Mouse (Mus musculus): ENCODE data around the gene Phf21a. TPM values are rescaled to one million over a fixed set of nuclear protein-coding genes. Genes with fewer than 3 reads are reported as not detected.

Phf21a gene
- polyA plus RNA-seq, 1 experiment from 2014 or later = 30.6 TPM

DNA sequence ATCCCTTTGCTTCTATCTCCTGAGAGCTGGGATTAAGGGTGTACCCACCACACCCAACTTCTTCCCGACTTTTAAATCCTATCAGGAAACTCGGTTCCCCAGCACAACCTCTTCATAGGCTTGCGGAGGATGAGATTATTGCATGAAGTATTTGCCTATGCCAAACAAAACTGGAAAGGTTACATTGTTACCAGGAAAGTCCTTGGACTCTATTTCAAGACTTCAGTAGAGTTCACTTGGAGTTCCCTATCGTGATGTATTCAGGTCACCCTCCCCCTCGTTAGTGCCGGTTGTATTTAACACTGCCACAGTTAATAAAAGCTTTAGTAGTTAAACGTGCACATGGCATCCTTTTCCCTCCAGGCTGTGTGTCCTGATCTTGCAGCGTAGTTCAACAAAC lies 1.2 kb downstream of the Phf21a start:
- no peaks in the 10 kb centered on the region for H3K36me3 ChIP-seq (ENCODE audit: control insufficient read depth, insufficient read depth, low read length)
- no peaks in the 10 kb centered on the region for H3K27me3 ChIP-seq (replicated peaks; ENCODE audit: control insufficient read depth, insufficient read depth, low read length)
- no peak overlapping the region for H3K9ac ChIP-seq (ENCODE audit: low read depth, low read length)
- no peaks in the 10 kb centered on the region for H3K9me3 ChIP-seq (ENCODE audit: control insufficient read depth, low read length)
- no peaks in the 10 kb centered on the region for H3K4me1 ChIP-seq (ENCODE audit: control insufficient read depth, insufficient read depth, low read depth, low read length)
- WGBS = 68% methylated on average over 8 of the region's 8 CpGs
- no peak overlapping the region for H3K4me3 ChIP-seq (ENCODE audit: low read length)
- ATAC-seq = no peak
- no peak overlapping the region for H3K27ac ChIP-seq (ENCODE audit: low read depth, low read length)
- no peak overlapping the region for H3K4me2 ChIP-seq (ENCODE audit: low read length)

DNA sequence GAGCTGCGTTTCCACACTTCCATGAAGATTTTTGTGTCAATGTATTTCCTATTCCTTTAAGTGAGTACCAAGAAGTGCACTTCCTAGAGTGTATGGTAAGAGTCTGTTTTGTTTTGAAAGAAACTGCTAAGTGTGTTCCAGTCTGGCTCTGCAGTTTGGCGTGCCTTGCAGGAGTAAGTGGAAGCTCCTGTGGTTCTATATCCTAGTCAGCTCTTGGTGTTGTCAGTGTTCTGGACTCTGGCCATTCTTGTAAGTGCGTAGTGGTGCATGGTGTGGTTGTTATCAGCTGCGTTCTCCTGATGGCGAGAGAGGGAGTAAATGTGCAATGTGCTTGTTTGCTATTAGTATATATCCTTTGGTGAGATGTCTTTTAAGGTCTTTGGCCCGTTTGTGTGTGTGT lies 7.9 kb downstream of the Phf21a start:
- Histone ChIP-seq H3K9ac (ENCODE audit: low read depth, low read length) (no peak overlapping the region), H3K27me3 (replicated peaks; ENCODE audit: control insufficient read depth, insufficient read depth, low read length) (no peaks in the 10 kb centered on the region), H3K4me2 (ENCODE audit: low read length) (no peak overlapping the region), H3K4me1 (ENCODE audit: control insufficient read depth, insufficient read depth, low read depth, low read length) (no peaks in the 10 kb centered on the region), H3K27ac (ENCODE audit: low read depth, low read length) (no peak overlapping the region), H3K4me3 (ENCODE audit: low read length) (no peak overlapping the region), H3K9me3 (ENCODE audit: control insufficient read depth, low read length) (no peaks in the 10 kb centered on the region), H3K36me3 (ENCODE audit: control insufficient read depth, insufficient read depth, low read length) (no peaks in the 10 kb centered on the region)
- WGBS = 88% methylated on average over 6 of the region's 6 CpGs
- no peak for ATAC-seq

DNA sequence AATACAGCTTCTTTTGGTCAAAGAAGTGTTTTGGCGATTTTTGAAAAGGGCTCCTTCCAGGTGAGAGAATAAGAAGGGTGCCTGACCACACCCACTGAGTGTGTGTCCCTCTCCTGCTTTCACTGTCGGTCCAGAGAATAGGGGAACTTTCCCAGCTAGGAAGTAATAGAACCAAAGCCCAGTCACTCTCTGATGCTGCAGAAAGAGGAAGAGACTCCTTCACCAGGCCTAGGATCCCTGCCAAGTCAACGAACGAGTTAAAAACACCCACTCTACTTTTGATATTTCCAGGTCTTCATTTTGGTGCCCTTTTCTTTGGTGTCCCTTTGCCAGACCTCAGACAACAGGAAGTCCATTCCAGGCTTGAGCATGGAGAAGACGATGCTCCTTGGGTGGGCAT lies 31.6 kb downstream of the Phf21a start:
- Histone ChIP-seq H3K9ac (ENCODE audit: low read depth, low read length) (no peak overlapping the region), H3K27me3 (replicated peaks; ENCODE audit: control insufficient read depth, insufficient read depth, low read length) (no peaks in the 10 kb centered on the region), H3K27ac (ENCODE audit: low read depth, low read length) (no peak overlapping the region), H3K4me2 (ENCODE audit: low read length) (no peak overlapping the region), H3K4me3 (ENCODE audit: low read length) (no peak overlapping the region), H3K9me3 (ENCODE audit: control insufficient read depth, low read length) (no peaks in the 10 kb centered on the region), H3K4me1 (ENCODE audit: control insufficient read depth, insufficient read depth, low read depth, low read length) (no peaks in the 10 kb centered on the region), H3K36me3 (ENCODE audit: control insufficient read depth, insufficient read depth, low read length) (no peaks in the 10 kb centered on the region)
- 88% methylated on average over 5 of the region's 5 CpGs for WGBS
- no peak for ATAC-seq

DNA sequence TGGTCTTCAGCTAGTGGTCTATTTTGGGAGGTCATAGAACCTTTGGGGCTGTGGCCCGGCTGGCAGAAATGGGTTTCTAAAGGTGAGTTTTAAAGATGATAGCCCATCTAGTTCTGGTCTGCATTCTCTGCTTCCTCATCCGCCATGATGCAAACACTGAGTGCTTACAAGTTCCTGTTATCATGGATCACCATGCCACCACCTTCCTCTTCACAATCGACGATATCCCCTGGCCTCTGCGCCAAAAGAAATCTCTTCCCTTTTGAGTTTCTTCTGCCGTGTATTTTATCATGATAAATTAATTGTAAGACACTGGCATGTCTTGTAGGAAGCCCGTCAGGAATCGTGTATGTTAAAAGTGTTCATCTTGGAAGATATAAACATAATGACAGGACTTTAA lies 32.4 kb downstream of the Phf21a start:
- 93% methylated on average over 8 of the region's 8 CpGs for WGBS
- no peak overlapping the region for H3K27ac ChIP-seq (ENCODE audit: low read depth, low read length)
- no peak overlapping the region for H3K9ac ChIP-seq (ENCODE audit: low read depth, low read length)
- ATAC-seq = no peak
- no peaks in the 10 kb centered on the region for H3K9me3 ChIP-seq (ENCODE audit: control insufficient read depth, low read length)
- no peaks in the 10 kb centered on the region for H3K27me3 ChIP-seq (replicated peaks; ENCODE audit: control insufficient read depth, insufficient read depth, low read length)
- no peaks in the 10 kb centered on the region for H3K4me1 ChIP-seq (ENCODE audit: control insufficient read depth, insufficient read depth, low read depth, low read length)
- no peak overlapping the region for H3K4me3 ChIP-seq (ENCODE audit: low read length)
- H3K36me3 ChIP-seq (ENCODE audit: control insufficient read depth, insufficient read depth, low read length) = no peaks in the 10 kb centered on the region
- no peak overlapping the region for H3K4me2 ChIP-seq (ENCODE audit: low read length)

DNA sequence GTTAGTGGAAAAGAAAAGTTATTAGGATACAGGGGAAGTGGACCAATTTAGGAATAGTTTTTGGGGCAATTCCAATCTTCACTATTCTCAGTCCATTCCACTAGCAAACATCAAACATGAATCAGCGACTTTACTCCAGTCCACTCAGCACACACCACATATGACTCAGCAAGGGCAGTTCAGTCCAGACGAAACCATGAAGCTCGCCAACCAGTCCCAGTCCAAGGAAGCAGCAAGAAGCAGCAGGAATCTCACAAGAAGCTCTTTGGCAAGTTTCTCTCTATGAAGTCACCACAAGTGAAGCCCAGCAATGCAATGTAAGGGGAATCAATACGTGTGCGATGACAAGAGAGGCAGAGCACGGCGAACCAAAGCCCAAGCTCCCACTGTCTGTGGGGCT lies 37.2 kb downstream of the Phf21a start:
- Histone ChIP-seq H3K4me3 (ENCODE audit: low read length) (no peak overlapping the region), H3K27me3 (replicated peaks; ENCODE audit: control insufficient read depth, insufficient read depth, low read length) (no peaks in the 10 kb centered on the region), H3K4me2 (ENCODE audit: low read length) (no peak overlapping the region), H3K36me3 (ENCODE audit: control insufficient read depth, insufficient read depth, low read length) (no peaks in the 10 kb centered on the region), H3K4me1 (ENCODE audit: control insufficient read depth, insufficient read depth, low read depth, low read length) (no peaks in the 10 kb centered on the region), H3K9me3 (ENCODE audit: control insufficient read depth, low read length) (no peaks in the 10 kb centered on the region), H3K27ac (ENCODE audit: low read depth, low read length) (no peak overlapping the region), H3K9ac (ENCODE audit: low read depth, low read length) (no peak overlapping the region)
- 96% methylated on average over 7 of the region's 7 CpGs for WGBS
- ATAC-seq = no peak

DNA sequence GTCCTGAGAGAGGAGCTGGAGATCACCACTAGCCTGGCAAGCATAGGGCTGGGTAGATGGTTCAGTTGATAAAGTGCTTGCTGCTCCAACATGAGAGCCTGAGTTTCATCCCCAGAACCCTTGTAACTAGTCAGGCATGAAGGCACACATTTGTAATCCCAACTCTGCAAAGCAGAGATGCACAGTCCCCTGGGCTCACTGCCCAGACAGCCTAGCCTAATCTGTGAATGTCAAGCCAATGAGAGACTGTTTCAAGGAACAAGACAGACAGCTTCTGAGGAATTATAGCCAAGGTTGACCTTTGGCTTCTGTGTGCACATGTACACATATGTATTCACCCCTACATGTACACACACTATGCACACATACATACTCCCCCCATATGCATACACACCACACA lies 45.8 kb downstream of the Phf21a start:
- ATAC-seq = no peak
- Histone ChIP-seq H3K9ac (ENCODE audit: low read depth, low read length) (no peak overlapping the region), H3K9me3 (ENCODE audit: control insufficient read depth, low read length) (no peaks in the 10 kb centered on the region)

DNA sequence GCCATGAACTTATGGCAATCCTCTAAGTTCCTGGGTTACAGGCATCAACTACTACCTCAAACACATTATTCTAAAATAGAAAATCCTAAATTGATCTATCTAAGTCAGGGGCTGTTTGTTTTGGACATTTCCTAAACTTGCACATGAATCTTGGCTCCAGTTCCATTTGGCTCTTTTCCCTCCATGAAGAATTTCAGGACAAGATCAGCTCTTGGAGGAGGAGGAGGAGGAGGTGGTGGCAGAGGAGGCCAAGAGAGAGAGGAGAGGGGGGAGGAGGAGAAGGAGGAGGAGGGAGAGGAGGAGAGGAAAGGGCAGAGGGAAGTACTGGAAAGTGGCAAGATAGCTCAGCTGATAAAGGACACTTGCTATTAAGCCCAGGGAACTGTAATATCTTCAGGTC lies 46.4 kb downstream of the Phf21a start:
- Histone ChIP-seq H3K27me3 (replicated peaks; ENCODE audit: control insufficient read depth, insufficient read depth, low read length) (no peaks in the 10 kb centered on the region), H3K9ac (ENCODE audit: low read depth, low read length) (no peak overlapping the region), H3K27ac (ENCODE audit: low read depth, low read length) (no peak overlapping the region), H3K4me3 (ENCODE audit: low read length) (no peak overlapping the region), H3K4me1 (ENCODE audit: control insufficient read depth, insufficient read depth, low read depth, low read length) (no peaks in the 10 kb centered on the region), H3K36me3 (ENCODE audit: control insufficient read depth, insufficient read depth, low read length) (no peaks in the 10 kb centered on the region), H3K4me2 (ENCODE audit: low read length) (no peak overlapping the region), H3K9me3 (ENCODE audit: control insufficient read depth, low read length) (no peaks in the 10 kb centered on the region)
- ATAC-seq = no peak

More for the DNA sequence above, 45.8 kb downstream of the Phf21a start:
- H3K4me3 ChIP-seq (ENCODE audit: low read length) = no peak overlapping the region
- no peaks in the 10 kb centered on the region for H3K36me3 ChIP-seq (ENCODE audit: control insufficient read depth, insufficient read depth, low read length)
- no peaks in the 10 kb centered on the region for H3K4me1 ChIP-seq (ENCODE audit: control insufficient read depth, insufficient read depth, low read depth, low read length)
- H3K27ac ChIP-seq (ENCODE audit: low read depth, low read length) = no peak overlapping the region
- no peak overlapping the region for H3K4me2 ChIP-seq (ENCODE audit: low read length)
- no peaks in the 10 kb centered on the region for H3K27me3 ChIP-seq (replicated peaks; ENCODE audit: control insufficient read depth, insufficient read depth, low read length)

DNA sequence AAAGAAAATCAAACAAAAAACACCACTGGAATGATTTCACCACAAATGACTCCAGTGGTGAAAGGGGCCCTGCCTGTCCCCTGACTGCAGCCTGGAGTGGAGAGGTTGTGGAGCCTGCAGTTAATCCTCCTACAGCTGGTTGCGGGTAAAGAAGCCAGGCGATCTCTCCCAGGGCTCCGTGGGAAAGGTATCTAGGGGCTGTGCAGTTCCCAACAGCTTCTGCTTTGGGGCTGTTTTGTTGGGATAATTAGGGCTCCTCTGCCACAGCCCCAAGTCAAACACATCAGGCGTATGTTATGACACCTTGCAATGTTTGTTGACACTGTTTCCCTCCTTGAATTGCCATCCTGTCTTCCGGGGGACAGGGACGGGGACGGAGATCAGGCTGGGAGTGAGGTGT lies 47.5 kb downstream of the Phf21a start:
- WGBS = 27% methylated on average over 7 of the region's 7 CpGs
- Histone ChIP-seq H3K27me3 (replicated peaks; ENCODE audit: control insufficient read depth, insufficient read depth, low read length) (no peaks in the 10 kb centered on the region), H3K4me3 (ENCODE audit: low read length) (no peak overlapping the region), H3K9me3 (ENCODE audit: control insufficient read depth, low read length) (no peaks in the 10 kb centered on the region), H3K4me1 (ENCODE audit: control insufficient read depth, insufficient read depth, low read depth, low read length) (no peaks in the 10 kb centered on the region), H3K4me2 (ENCODE audit: low read length) (no peak overlapping the region), H3K36me3 (ENCODE audit: control insufficient read depth, insufficient read depth, low read length) (no peaks in the 10 kb centered on the region), H3K27ac (ENCODE audit: low read depth, low read length) (no peak overlapping the region), H3K9ac (ENCODE audit: low read depth, low read length) (no peak overlapping the region)
- no peak for ATAC-seq

DNA sequence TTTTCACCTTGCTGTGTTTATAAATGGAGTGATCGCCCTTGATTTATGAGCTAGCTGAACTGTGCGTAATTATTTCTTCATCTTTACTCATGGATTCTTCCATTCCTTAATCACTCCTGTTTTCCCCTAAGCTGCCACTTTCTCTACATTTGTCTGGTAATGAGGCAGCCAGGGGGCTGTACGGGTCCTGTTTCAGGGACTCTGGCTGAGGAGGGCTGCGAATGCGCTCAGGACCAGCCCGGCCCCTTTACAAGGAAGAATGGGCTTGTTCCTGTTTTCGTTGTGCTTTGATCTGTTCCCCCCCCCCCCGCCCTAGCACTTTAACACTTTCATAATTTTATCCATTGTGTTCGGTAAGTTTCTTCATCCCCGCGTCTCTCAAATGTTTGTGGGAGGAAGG lies 48.2 kb downstream of the Phf21a start:
- WGBS = 30% methylated on average over 11 of the region's 11 CpGs
- no peak overlapping the region for H3K4me3 ChIP-seq (ENCODE audit: low read length)

DNA sequence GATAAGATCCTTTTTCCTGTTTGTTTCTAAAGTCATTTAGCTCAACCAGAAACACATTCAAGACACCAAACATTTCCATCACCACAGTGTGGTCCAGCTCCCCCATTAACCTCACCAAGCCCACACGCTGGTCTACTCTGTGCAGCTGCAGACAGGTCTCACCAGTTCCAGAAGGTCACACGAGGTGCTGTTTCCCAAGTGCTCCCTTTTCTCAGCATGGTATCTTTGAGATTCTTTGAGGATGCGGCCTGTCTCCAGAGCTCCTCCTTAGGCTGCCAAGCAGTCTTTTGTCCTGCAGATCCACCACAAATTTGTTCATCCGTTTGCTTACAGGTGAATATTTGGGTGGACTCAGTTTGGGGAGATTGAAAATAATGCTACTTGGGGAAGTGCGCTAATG lies 51.0 kb downstream of the Phf21a start:
- Histone ChIP-seq H3K36me3 (ENCODE audit: control insufficient read depth, insufficient read depth, low read length) (no peaks in the 10 kb centered on the region), H3K27me3 (replicated peaks; ENCODE audit: control insufficient read depth, insufficient read depth, low read length) (no peaks in the 10 kb centered on the region), H3K4me2 (ENCODE audit: low read length) (no peak overlapping the region), H3K27ac (ENCODE audit: low read depth, low read length) (no peak overlapping the region), H3K9me3 (ENCODE audit: control insufficient read depth, low read length) (no peaks in the 10 kb centered on the region), H3K4me1 (ENCODE audit: control insufficient read depth, insufficient read depth, low read depth, low read length) (no peaks in the 10 kb centered on the region), H3K4me3 (ENCODE audit: low read length) (no peak overlapping the region), H3K9ac (ENCODE audit: low read depth, low read length) (no peak overlapping the region)
- 30% methylated on average over 5 of the region's 5 CpGs for WGBS
- no peak for ATAC-seq

More for the DNA sequence above, 48.2 kb downstream of the Phf21a start:
- Histone ChIP-seq H3K4me1 (ENCODE audit: control insufficient read depth, insufficient read depth, low read depth, low read length) (no peaks in the 10 kb centered on the region), H3K4me2 (ENCODE audit: low read length) (peak overlapping the region; percentile 23), H3K36me3 (ENCODE audit: control insufficient read depth, insufficient read depth, low read length) (no peaks in the 10 kb centered on the region), H3K9ac (ENCODE audit: low read depth, low read length) (no peak overlapping the region), H3K9me3 (ENCODE audit: control insufficient read depth, low read length) (no peaks in the 10 kb centered on the region), H3K27ac (ENCODE audit: low read depth, low read length) (no peak overlapping the region), H3K27me3 (replicated peaks; ENCODE audit: control insufficient read depth, insufficient read depth, low read length) (no peaks in the 10 kb centered on the region)
- no peak; the same call in 1 of the 2 replicates for ATAC-seq
